Mouse (Mus musculus) testis, adult 10 weeks (tissue): ENCODE measurements around the gene Fam120c. TPM values are rescaled to one million over a fixed set of nuclear protein-coding genes. Genes with fewer than 3 reads are reported as not detected.

Experiments
- polyA plus RNA-seq: library from polyadenylated mRNA; stranded (reverse); fragments of 350-450 nt; fragmentation: Illumina TruSeq; extraction: RNeasy Lipid Tissue Mini Kit (QIAGEN cat#74804); gene quantifications from one replicate; pipeline ENCODE4 v1.2.3, GENCODE M21; 2014; ENCODE audit warnings: low read depth, low replicate concordance

Gene Fam120c
- 1.9 TPM for polyA plus RNA-seq

DNA sequence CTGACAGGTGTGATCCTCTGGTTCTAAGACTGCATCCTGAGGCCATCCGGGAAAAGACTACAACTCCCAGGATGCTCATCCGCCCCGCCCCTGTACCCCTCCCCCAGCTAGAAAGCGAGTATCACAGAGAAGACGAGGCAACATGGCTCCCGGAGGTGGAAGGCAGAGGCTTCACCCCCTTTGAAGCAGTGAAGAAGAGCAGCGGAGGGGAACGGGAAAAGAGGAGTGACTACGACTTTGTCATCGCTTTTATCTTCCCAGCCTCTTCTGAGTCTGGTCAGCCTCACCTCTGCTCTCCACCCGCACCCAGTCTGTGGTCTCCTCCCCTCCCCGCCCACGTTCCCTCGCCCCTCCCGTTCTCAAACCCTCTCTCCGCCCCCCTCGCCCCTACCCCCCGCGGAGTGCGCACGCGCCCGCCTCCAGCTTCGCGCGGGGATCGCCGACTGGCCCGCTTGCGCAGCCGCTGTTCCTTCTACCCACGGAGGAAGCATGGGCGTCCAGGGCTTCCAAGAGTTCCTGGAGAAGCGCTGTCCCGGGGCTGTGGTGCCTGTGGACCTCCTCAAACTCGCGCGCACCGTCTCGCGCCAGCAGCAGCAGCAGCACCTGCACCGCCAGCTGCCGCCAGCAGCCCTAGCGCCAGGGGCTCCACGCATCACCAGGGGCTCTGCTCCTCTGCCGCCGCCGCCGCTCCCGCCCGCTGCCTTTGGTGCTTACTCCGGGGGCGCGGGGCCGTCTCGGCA is at the start of gene Fam120c:
Gene Fam120c, plus strand, starts transcription at position 415 of the 740 bp plus-strand sequence.

DNA sequence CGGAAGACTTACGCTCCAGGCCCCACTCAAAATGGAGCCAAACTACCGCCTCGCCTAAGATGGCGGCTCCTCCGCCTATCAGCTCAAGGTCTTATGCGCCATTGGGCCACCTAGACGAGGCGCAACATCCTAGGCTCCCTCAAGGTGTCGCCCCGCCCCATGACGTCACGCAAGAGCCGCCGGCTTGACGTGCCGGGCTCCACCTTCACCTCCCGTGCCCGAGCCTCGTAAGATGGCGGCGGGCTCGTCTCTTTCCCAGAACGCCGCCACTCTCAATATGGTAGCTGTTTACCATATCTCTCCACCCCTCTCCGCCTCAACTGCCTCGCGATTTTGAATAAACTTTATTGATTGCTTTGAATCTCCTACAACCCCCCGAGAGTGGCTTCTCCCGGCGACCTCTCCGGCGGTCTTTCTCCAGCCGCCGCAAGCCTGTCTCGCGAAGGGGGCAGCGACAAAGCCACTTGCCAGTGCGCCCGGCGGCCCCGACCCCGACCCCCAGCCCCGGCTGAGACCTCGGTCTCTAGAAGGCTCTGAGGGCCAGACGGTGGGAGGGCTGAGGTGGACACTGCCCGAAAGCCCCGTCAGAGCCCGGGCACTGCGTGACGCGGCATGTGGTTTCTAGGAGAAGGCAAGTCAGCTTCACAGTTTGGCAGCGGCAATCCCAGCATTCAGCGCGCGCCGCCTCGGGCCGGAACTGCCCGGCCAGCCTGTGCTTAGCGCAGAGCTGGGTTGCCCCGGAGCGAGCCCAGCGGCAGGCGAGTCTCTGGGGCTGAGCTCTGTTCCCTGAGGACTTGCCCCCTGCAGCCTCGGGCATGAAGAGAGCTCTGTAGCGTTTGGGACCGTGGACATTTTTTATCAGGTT is 176.7 kb downstream of the Fam120c start, which contains the start of gene Phf8:
Gene Phf8, plus strand, starts transcription at position 215 of the 865 bp plus-strand sequence.

Other genes starting within 250 kb of the Fam120c start
- gene Tsr2, start 247.6 kb upstream of the Fam120c start, polyA plus RNA-seq: 8.5 TPM
- gene Wnk3, start 146.1 kb upstream of the Fam120c start, polyA plus RNA-seq: 38.9 TPM
- gene Phf8, start 176.5 kb downstream of the Fam120c start, polyA plus RNA-seq: 43.8 TPM